Mouse (Mus musculus) embryonic facial prominence, embryonic 13.5 days (tissue): ENCODE measurements around the gene Ndufaf3. TPM values are rescaled to one million over a fixed set of nuclear protein-coding genes. Genes with fewer than 3 reads are reported as not detected.

ENCODE experiments used
- ATAC-seq: fragments of 200-750 bp; cut with Nextera tagmentation; 2 replicates; pipeline ENCODE4 v1.8.0; 2017; ENCODE audit warnings: low read depth; ENCODE audit not compliant: insufficient number of reproducible peaks, insufficient read depth, low FRiP score, low TSS enrichment
- H3K27ac ChIP-seq: fragments of 300-500 bp; sonication (generic); 2 replicates; pipeline ENCODE4 v1.5.1; 2015; ENCODE audit warnings: moderate library complexity, mild to moderate bottlenecking, inconsistent platforms
- H3K27me3 ChIP-seq: fragments of 300-500 bp; sonication (generic); 2 replicates; pipeline ENCODE4 v1.6.1; 2015; ENCODE audit warnings: mild to moderate bottlenecking, inconsistent platforms
- H3K36me3 ChIP-seq: fragments of 300-500 bp; sonication (generic); 2 replicates; pipeline ENCODE4 v1.6.1; 2015; ENCODE audit warnings: mild to moderate bottlenecking, inconsistent platforms
- H3K4me1 ChIP-seq: fragments of 300-500 bp; sonication (generic); 2 replicates; pipeline ENCODE4 v1.6.1; 2015; ENCODE audit warnings: inconsistent platforms
- H3K4me2 ChIP-seq: fragments of 300-500 bp; sonication (generic); 2 replicates; pipeline ENCODE4 v1.6.1; 2015; ENCODE audit warnings: moderate library complexity, mild to moderate bottlenecking, inconsistent platforms
- H3K4me3 ChIP-seq: fragments of 300-500 bp; sonication (generic); 2 replicates; pipeline ENCODE4 v1.5.1; 2015; ENCODE audit warnings: mild to moderate bottlenecking, inconsistent platforms
- H3K9ac ChIP-seq: fragments of 300-500 bp; sonication (generic); 2 replicates; pipeline ENCODE4 v1.6.1; 2015; ENCODE audit warnings: mild to moderate bottlenecking, inconsistent platforms
- H3K9me3 ChIP-seq: fragments of 300-500 bp; sonication (generic); 2 replicates; pipeline ENCODE4 v1.6.1; 2016; ENCODE audit warnings: inconsistent platforms
- WGBS: fragments of 180-500 bp; shearing (Covaris S2); methylation state at CpG from one replicate; pipeline ENCODE4 v1.1.7; 2015; ENCODE audit warnings: mixed read lengths; 5-methylcytosine and 5-hydroxymethylcytosine counted together
- polyA plus RNA-seq: library from polyadenylated mRNA; unstranded; fragments of >200 nt; fragmentation: Nextera tagmentation; extraction: Ambion mirVana; gene quantifications from 2 replicates; pipeline ENCODE4 v1.2.1, GENCODE M21; 2015

Gene Ndufaf3
- polyA plus RNA-seq, 1 experiment from 2014 or later = 42.3 TPM

GRCm38 (mm10) chr9:108587571-108588180, 20.4 kb upstream of the Ndufaf3 start:
- ATAC-seq = peak; percentile 80
- Histone ChIP-seq H3K27me3 (no peaks in the 10 kb centered on the region), H3K9me3 (no peaks in the 10 kb centered on the region), H3K4me3 (peak overlapping the region; percentile 23), H3K9ac (peak overlapping the region; percentile 60), H3K4me1 (peaks cover 19% of the 10 kb centered on the region), H3K36me3 (0 out of 2 replicates have a peak, but pooled peaks cover 2% of the 10 kb centered on the region), H3K27ac (peak overlapping the region; percentile 73), H3K4me2 (peak overlapping the region; percentile 55)
- WGBS = 3% methylated on average over 14 of the region's 14 CpGs

- Histone ChIP-seq H3K4me3 (peak overlapping the region; percentile 75), H3K4me1 (peaks cover 44% of the 10 kb centered on the region), H3K36me3 (peaks cover 32% of the 10 kb centered on the region), H3K9me3 (no peaks in the 10 kb centered on the region), H3K4me2 (peak overlapping the region; percentile 86), H3K27me3 (no peaks in the 10 kb centered on the region), H3K27ac (peak overlapping the region; percentile 92), H3K9ac (peak overlapping the region; percentile 91)
- no peak for ATAC-seq
- 65% methylated on average over 5 of the region's 5 CpGs for WGBS
These were observed 12.1 kb upstream of the Ndufaf3 start for GRCm38 (mm10) chr9:108579344-108579690.

GRCm38 (mm10) chr9:108578545-108579343, 11.5 kb upstream of the Ndufaf3 start, which contains the start of gene Wdr6:
TSS of gene Wdr6 (minus strand) at chr9:108578739.
- H3K27ac ChIP-seq = peak within 1 kb of the TSS; percentile 92
- peak within 1 kb of the TSS; percentile 86 for H3K4me2 ChIP-seq
- H3K4me3 ChIP-seq = peak within 1 kb of the TSS; percentile 75
- peak; percentile 96 for ATAC-seq
- H3K9me3 ChIP-seq = no peaks in the 10 kb centered on the region
- H3K9ac ChIP-seq = peak within 1 kb of the TSS; percentile 91
- peaks cover 37% of the 10 kb centered on the region for H3K36me3 ChIP-seq
- H3K4me1 ChIP-seq = peaks cover 50% of the 10 kb centered on the region
- no peaks in the 10 kb centered on the region for H3K27me3 ChIP-seq
- 6% methylated on average over 51 of the region's 51 CpGs for WGBS

GRCm38 (mm10) chr9:108577934-108578544, 10.8 kb upstream of the Ndufaf3 start:
- peaks cover 44% of the 10 kb centered on the region for H3K36me3 ChIP-seq
- no peaks in the 10 kb centered on the region for H3K27me3 ChIP-seq
- peak; percentile 9; the same call in 1 of the 2 replicates for ATAC-seq
- H3K9ac ChIP-seq = peak overlapping the region; percentile 91
- peak overlapping the region; percentile 86 for H3K4me2 ChIP-seq
- no peaks in the 10 kb centered on the region for H3K9me3 ChIP-seq
- under 1% methylated on average over 24 of the region's 24 CpGs for WGBS
- H3K27ac ChIP-seq = peak overlapping the region; percentile 92
- H3K4me3 ChIP-seq = peak overlapping the region; percentile 75
- H3K4me1 ChIP-seq = peaks cover 51% of the 10 kb centered on the region

- 46% methylated on average over 6 of the region's 6 CpGs for WGBS
- Histone ChIP-seq H3K4me3 (peak overlapping the region; percentile 75), H3K9me3 (no peaks in the 10 kb centered on the region), H3K4me2 (peak overlapping the region; percentile 86), H3K27me3 (no peaks in the 10 kb centered on the region), H3K36me3 (peaks cover 50% of the 10 kb centered on the region), H3K27ac (no peak overlapping the region), H3K9ac (peak overlapping the region; percentile 91), H3K4me1 (peaks cover 51% of the 10 kb centered on the region)
- ATAC-seq = no peak
These were observed 9.8 kb upstream of the Ndufaf3 start for GRCm38 (mm10) chr9:108577025-108577424.

GRCm38 (mm10) chr9:108575321-108576297, 8.4 kb upstream of the Ndufaf3 start:
- no peak for ATAC-seq
- Histone ChIP-seq H3K9me3 (no peaks in the 10 kb centered on the region), H3K9ac (no peak overlapping the region), H3K27me3 (no peaks in the 10 kb centered on the region), H3K4me2 (no peak overlapping the region), H3K4me3 (no peak overlapping the region), H3K27ac (no peak overlapping the region), H3K36me3 (peaks cover 58% of the 10 kb centered on the region), H3K4me1 (peaks cover 58% of the 10 kb centered on the region)
- WGBS = 89% methylated on average over 37 of the region's 37 CpGs

- H3K4me1 ChIP-seq = peaks cover 64% of the 10 kb centered on the region
- H3K4me3 ChIP-seq = no peak overlapping the region
- H3K36me3 ChIP-seq = peaks cover 58% of the 10 kb centered on the region
- ATAC-seq = no peak
- no peak overlapping the region for H3K27ac ChIP-seq
- no peak overlapping the region for H3K9ac ChIP-seq
- no peak overlapping the region for H3K4me2 ChIP-seq
- H3K27me3 ChIP-seq = no peaks in the 10 kb centered on the region
- 84% methylated on average over 12 of the region's 12 CpGs for WGBS
- no peaks in the 10 kb centered on the region for H3K9me3 ChIP-seq
These were observed 7.7 kb upstream of the Ndufaf3 start for GRCm38 (mm10) chr9:108574921-108575320.

GRCm38 (mm10) chr9:108573774-108574690, 6.8 kb upstream of the Ndufaf3 start:
- no peaks in the 10 kb centered on the region for H3K27me3 ChIP-seq

GRCm38 (mm10) chr9:108572321-108572720, 5.1 kb upstream of the Ndufaf3 start:
- no peaks in the 10 kb centered on the region for H3K27me3 ChIP-seq
- H3K9ac ChIP-seq = no peak overlapping the region
- H3K4me2 ChIP-seq = no peak overlapping the region
- no peak overlapping the region for H3K27ac ChIP-seq
- WGBS = 88% methylated on average over 10 of the region's 10 CpGs
- H3K9me3 ChIP-seq = no peaks in the 10 kb centered on the region
- no peak for ATAC-seq
- H3K36me3 ChIP-seq = peaks cover 58% of the 10 kb centered on the region
- H3K4me1 ChIP-seq = peaks cover 69% of the 10 kb centered on the region
- H3K4me3 ChIP-seq = no peak overlapping the region

More at GRCm38 (mm10) chr9:108573774-108574690, 6.8 kb upstream of the Ndufaf3 start:
- Histone ChIP-seq H3K4me2 (no peak overlapping the region), H3K9ac (no peak overlapping the region), H3K9me3 (no peaks in the 10 kb centered on the region), H3K36me3 (peaks cover 58% of the 10 kb centered on the region), H3K4me1 (peaks cover 65% of the 10 kb centered on the region), H3K4me3 (no peak overlapping the region), H3K27ac (no peak overlapping the region)
- 52% methylated on average over 26 of the region's 26 CpGs for WGBS
- ATAC-seq = no peak

GRCm38 (mm10) chr9:108571401-108571973, 4.3 kb upstream of the Ndufaf3 start:
- Histone ChIP-seq H3K4me3 (no peak overlapping the region), H3K9ac (no peak overlapping the region), H3K27ac (no peak overlapping the region), H3K9me3 (no peaks in the 10 kb centered on the region), H3K27me3 (no peaks in the 10 kb centered on the region), H3K4me2 (no peak overlapping the region), H3K36me3 (peaks cover 58% of the 10 kb centered on the region), H3K4me1 (peaks cover 61% of the 10 kb centered on the region)
- WGBS = 92% methylated on average over 16 of the region's 16 CpGs
- no peak for ATAC-seq
